Mouse (Mus musculus) erythroblast, embryonic 14.5 days (primary cell): ENCODE results near the gene Tmem98. TPM values are rescaled to one million over a fixed set of nuclear protein-coding genes. Genes with fewer than 3 reads are reported as not detected.

ENCODE experiments used
- H3K27me3 ChIP-seq: 2 replicates; pipeline ENCODE4 v1.6.1; 2012; ENCODE audit warnings: inconsistent platforms; ENCODE audit not compliant: control insufficient read depth
- H3K36me3 ChIP-seq: 2 replicates; pipeline ENCODE4 v1.6.1; 2012; ENCODE audit warnings: mild to moderate bottlenecking, inconsistent platforms; ENCODE audit not compliant: control insufficient read depth
- H3K4me1 ChIP-seq: 2 replicates; pipeline ENCODE4 v1.6.1; 2012; ENCODE audit warnings: inconsistent platforms; ENCODE audit not compliant: control insufficient read depth
- H3K4me3 ChIP-seq: replicated peaks from 2 replicates; pipeline ENCODE3; 2012; ENCODE audit warnings: moderate library complexity, mild to moderate bottlenecking, inconsistent platforms
- H3K9me3 ChIP-seq: 2 replicates; pipeline ENCODE4 v1.6.1; 2012; ENCODE audit warnings: low read length, inconsistent platforms, mixed read lengths; ENCODE audit not compliant: control insufficient read depth
- GATA1 ChIP-seq: IDR thresholded peaks from 2 replicates; pipeline ENCODE4 v1.6.1; 2012; ENCODE audit warnings: low read length, inconsistent platforms, mixed read lengths
- TAL1 ChIP-seq: IDR thresholded peaks from 3 replicates; pipeline ENCODE4 v1.6.1; 2012; ENCODE audit warnings: low read length, inconsistent platforms, mixed read lengths
- polyA plus RNA-seq: library from polyadenylated mRNA; stranded (reverse); fragments of >175 nt; gene quantifications from 2 replicates; pipeline ENCODE4 v1.2.3, GENCODE M21; 2012

The Tmem98 gene
- polyA plus RNA-seq, 1 experiment, result not detected

DNA sequence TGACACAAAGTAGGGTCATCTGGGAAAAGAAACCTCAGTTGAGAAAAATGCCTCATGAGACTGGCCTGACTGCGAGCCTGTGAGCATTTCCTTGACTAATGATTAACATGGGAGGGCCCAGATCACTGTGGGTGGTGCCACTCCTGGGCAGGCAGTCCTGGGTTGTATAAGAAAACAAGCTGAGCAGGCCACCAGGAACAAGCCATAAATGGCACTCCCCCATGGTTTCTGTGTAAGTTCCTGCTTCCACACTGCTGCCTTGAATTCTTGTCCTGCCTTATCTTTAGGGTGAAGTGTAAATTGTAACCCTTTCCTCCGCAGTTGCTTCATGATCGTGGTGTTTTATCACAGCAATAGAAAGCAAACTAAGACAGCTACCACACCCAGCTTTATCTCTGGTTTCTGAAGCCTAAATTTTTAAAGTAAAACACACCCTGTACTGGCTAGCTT is 25.7 kb upstream of the Tmem98 start:
- Histone ChIP-seq H3K4me3 (peak overlapping the region; percentile 52), H3K9me3 (peaks cover 3% of the 10 kb centered on the region; the same call in 1 of the 2 replicates), H3K27me3 (peaks cover 3% of the 10 kb centered on the region), H3K36me3 (peaks cover 4% of the 10 kb centered on the region), H3K4me1 (peaks cover 76% of the 10 kb centered on the region)
- TF ChIP-seq TAL1 (no peak), GATA1 (peak; percentile 30)

DNA sequence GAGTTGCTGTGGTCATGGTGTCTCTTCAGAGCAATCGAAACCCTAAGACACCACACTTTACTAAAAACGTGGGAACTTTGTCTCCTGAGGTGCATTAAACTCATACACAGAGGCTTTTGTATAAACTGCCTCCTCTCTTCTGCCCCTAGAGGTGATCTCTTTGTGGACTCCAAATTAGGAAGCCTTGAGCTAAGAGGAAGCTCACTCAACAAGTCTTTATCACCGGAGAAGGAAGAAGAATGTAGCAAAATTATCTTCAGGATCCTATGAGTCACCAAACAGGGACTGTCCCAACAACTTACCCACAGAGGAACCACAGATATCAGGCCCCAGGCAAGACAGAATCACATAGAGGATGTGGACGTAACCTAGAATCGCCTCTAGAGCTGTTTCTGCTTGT is 24.3 kb upstream of the Tmem98 start:
- peaks cover 3% of the 10 kb centered on the region; the same call in 1 of the 2 replicates for H3K9me3 ChIP-seq
- peaks cover 4% of the 10 kb centered on the region for H3K36me3 ChIP-seq
- peaks cover 79% of the 10 kb centered on the region for H3K4me1 ChIP-seq
- no peaks in the 10 kb centered on the region for H3K27me3 ChIP-seq
- TF ChIP-seq TAL1, result no peak
- no peak for TF ChIP-seq GATA1
- no peak overlapping the region for H3K4me3 ChIP-seq

DNA sequence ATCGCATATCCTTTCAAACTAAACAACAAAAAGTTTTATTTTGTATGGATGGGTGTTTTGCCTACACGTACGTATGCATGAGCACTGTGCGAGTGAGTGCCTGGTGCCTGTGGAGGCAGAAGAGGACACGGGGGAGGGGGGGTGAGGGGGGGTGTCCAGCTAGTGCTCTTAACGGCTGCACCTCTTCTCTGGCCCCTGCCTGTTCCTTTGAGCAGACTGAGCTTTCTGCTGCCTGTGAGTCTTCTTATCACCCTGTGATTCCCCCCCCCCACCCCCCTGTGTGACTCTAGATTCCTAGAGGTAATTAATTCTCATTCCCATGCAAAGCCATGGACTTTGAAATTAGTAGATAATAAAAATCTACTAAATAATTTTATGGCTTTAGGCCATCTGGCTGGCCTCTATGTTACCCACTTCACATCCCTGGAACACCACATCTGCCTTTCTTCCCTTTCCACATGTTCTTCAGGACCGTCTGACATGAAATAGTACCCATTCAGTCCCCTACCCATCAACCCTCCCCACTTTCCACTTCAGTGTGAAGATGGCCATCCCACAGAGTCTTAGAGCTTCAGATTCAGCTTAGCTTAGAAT is 20.2 kb upstream of the Tmem98 start:
- Histone ChIP-seq H3K4me1 (peaks cover 64% of the 10 kb centered on the region), H3K36me3 (peaks cover 4% of the 10 kb centered on the region), H3K27me3 (no peaks in the 10 kb centered on the region), H3K9me3 (peaks cover 3% of the 10 kb centered on the region; the same call in 1 of the 2 replicates), H3K4me3 (no peak overlapping the region)
- no peak for TF ChIP-seq TAL1
- no peak for TF ChIP-seq GATA1

DNA sequence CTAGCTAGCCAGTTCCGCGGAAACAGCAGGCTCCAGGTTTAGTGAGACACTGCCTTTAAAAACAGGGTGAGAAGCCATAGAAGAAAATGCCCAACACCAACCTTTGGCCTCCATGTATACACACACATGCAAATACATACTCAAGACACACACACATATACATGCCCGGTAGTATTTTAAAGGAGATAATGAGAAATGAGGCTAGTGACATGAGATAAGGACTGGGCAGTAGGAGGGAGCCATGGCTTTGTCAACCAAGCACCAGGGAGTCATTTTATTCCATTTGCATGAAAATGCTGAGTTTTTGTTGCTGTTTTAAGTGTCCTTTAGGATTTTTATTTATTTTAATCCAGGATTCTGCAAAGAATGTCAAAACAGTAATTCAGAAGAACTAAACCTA is 19.6 kb upstream of the Tmem98 start:
- Histone ChIP-seq H3K27me3 (no peaks in the 10 kb centered on the region), H3K4me1 (peaks cover 59% of the 10 kb centered on the region), H3K36me3 (peaks cover 2% of the 10 kb centered on the region), H3K9me3 (peaks cover 1% of the 10 kb centered on the region; the same call in 1 of the 2 replicates), H3K4me3 (no peak overlapping the region)
- TF ChIP-seq GATA1, result no peak
- no peak for TF ChIP-seq TAL1

DNA sequence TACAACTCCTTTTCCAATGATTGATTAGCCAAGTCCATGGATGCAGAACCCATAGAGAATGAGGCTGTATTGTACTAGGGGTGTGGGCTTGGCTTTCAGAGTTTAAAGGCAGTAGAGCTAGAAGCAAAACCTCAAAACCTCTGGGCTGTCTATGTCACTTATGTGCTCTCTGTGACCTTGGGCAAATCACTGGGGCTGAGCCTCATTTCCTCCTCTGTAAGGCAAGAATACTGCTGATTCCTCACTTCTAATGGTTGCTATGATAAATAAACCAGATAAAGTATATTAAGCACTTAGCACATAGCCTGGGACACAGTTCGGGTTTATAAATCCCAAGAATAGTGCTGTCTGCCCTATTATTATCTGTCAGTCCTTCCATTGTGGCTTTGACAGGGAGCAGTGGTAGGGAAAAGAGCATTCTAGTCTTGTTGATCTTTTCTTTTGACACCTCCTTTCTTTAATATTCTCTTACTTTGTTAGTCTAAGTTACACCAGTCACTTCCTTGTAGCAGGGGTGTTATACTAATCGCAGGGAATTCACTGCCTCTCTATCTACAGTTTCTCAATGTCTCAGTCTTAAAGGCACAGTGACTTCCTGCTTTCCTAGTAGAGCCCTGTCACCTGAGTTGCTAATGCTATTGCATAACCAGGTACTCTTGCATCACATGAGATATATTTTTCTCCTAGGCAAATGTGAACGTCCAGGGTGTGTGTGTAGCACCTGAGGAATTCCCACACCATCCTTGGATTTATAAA is 18.1 kb upstream of the Tmem98 start:
- Histone ChIP-seq H3K4me1 (peaks cover 47% of the 10 kb centered on the region), H3K9me3 (no peaks in the 10 kb centered on the region), H3K27me3 (no peaks in the 10 kb centered on the region), H3K4me3 (no peak overlapping the region), H3K36me3 (no peaks in the 10 kb centered on the region)
- TF ChIP-seq GATA1 (no peak), TAL1 (no peak)

DNA sequence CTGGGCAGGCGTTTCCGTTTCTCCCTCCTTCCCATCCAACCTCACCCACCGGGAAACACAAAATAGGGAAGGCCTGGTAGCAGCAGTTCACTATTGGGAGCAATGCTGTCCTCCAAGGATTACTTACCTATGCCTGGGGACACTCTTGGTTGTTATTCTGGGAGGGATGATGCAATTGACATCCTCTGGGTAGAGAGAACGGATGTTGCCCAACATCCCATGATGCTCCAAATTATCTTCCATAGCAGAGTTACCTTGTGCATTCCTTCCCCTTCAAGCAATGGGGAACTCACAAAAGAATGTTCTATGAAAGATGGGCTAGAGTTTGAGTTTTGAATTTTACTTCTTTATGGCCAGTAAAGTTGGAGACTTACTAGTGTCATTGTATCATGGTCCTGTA is 16.6 kb upstream of the Tmem98 start:
- H3K4me1 ChIP-seq, result peaks cover 42% of the 10 kb centered on the region
- H3K27me3 ChIP-seq, result no peaks in the 10 kb centered on the region
- TF ChIP-seq GATA1 (no peak), TAL1 (no peak)
- H3K4me3 ChIP-seq, result no peak overlapping the region
- no peaks in the 10 kb centered on the region for H3K36me3 ChIP-seq
- H3K9me3 ChIP-seq, result no peaks in the 10 kb centered on the region

DNA sequence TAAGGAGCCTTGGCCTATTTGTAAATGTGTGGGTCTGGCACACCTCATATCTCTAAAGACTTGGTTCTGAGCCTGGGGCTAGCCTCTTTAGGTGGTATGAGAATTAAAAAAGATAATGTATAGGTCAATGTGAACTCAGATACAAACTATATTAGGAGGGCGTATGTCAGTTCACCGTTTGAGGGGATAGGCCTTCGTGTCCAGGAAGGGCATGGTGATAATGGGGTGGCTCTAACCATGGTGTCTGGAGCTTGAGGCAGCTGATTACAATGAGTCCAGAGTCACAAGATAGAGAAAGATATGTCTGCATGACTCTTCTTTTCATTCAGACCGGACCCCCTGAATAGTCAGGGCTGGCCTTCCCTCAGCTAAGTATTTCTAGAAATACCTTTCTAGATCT is 15.7 kb upstream of the Tmem98 start:
- TF ChIP-seq TAL1 (no peak), GATA1 (no peak)
- Histone ChIP-seq H3K4me1 (peaks cover 37% of the 10 kb centered on the region), H3K27me3 (no peaks in the 10 kb centered on the region; the same call in 1 of the 2 replicates), H3K4me3 (no peak overlapping the region), H3K9me3 (no peaks in the 10 kb centered on the region), H3K36me3 (no peaks in the 10 kb centered on the region)

DNA sequence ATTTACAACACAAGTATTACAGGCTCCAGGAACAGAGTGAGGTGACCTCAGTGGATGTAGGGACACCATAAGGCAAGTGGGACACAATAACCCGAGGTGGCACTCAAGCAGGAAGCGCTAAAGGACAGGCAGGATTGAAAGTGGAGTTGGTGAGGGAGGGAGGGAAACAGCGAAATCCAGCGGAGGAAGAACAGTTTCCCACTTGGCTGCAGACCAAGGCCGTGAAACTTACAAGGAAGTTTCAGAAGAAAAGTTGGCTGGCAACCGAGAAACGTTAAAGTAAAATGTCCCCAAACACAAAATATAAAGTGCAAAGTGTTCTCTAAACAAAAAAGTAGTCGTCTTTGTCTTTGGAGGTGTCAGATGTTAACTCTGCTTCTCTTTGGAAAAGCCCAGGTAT is 14.5 kb upstream of the Tmem98 start:
- Histone ChIP-seq H3K9me3 (no peaks in the 10 kb centered on the region), H3K27me3 (no peaks in the 10 kb centered on the region; the same call in 1 of the 2 replicates), H3K4me3 (no peak overlapping the region), H3K36me3 (no peaks in the 10 kb centered on the region), H3K4me1 (peaks cover 26% of the 10 kb centered on the region)
- TF ChIP-seq GATA1 (no peak), TAL1 (no peak)

DNA sequence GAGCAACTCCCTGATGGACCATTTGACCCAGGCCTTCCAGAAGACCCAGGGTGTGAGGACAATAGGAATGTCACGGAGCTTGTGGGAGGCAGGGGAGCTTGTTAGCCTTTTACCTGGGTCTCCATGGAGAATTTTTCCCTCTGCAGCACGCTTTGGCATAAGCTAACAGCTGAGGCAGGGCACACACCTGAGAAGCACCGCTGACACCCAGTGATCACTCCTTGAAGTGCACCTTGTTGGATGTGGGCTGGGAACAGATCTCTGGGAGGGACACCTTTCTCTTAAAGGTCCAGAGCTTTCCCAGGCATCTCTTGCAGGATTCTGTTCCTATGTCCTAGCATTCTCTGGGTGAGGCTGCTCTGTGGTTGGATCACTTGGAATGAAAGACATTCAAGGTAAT is 10.0 kb upstream of the Tmem98 start:
- H3K4me3 ChIP-seq, result no peak overlapping the region
- TF ChIP-seq GATA1, result no peak
- TF ChIP-seq TAL1, result no peak
- peaks cover 1% of the 10 kb centered on the region; the same call in 1 of the 2 replicates for H3K9me3 ChIP-seq
- H3K4me1 ChIP-seq, result 0 out of 2 replicates have a peak, but pooled peaks cover 2% of the 10 kb centered on the region
- H3K36me3 ChIP-seq, result no peaks in the 10 kb centered on the region
- no peaks in the 10 kb centered on the region; the same call in 1 of the 2 replicates for H3K27me3 ChIP-seq
